Mouse (Mus musculus) kidney, adult 2 months (tissue): Measurements from ENCODE around the gene Sf3b5. TPM values are rescaled to one million over a fixed set of nuclear protein-coding genes. Genes with fewer than 3 reads are reported as not detected.
"Not testable (repeated sequence)": the region's sequence is repeated elsewhere in the genome, so short reads cannot be mapped to it uniquely, and the experiment has no call there.

Experiments used
- DNase-seq: peaks from one replicate; pipeline ENCODE4 v3.0.0; 2021
- H3K27ac ChIP-seq: fragments of 200-500 bp; 2 replicates; pipeline ENCODE4 v1.5.1; 2012; ENCODE audit warnings: low read depth, low read length, control low read depth, inconsistent platforms; ENCODE audit not compliant: insufficient read depth
- H3K27me3 ChIP-seq: fragments of 200-500 bp; replicated peaks from 2 replicates; pipeline ENCODE4 v1.6.1; 2012; ENCODE audit warnings: mild to moderate bottlenecking, moderate library complexity, low read length, inconsistent platforms; ENCODE audit not compliant: control insufficient read depth, insufficient read depth
- H3K36me3 ChIP-seq: fragments of 200-500 bp; 2 replicates; pipeline ENCODE4 v1.6.1; 2012; ENCODE audit warnings: mild to moderate bottlenecking, moderate library complexity, low read length, inconsistent platforms; ENCODE audit not compliant: control insufficient read depth, insufficient read depth
- H3K4me1 ChIP-seq: fragments of 200-500 bp; 2 replicates; pipeline ENCODE4 v1.6.1; 2011; ENCODE audit warnings: low read length; ENCODE audit not compliant: control insufficient read depth, insufficient read depth
- H3K4me3 ChIP-seq: fragments of 200-500 bp; 2 replicates; pipeline ENCODE4 v1.5.1; 2011; ENCODE audit warnings: mild to moderate bottlenecking, low read depth, low read length, control low read depth; ENCODE audit not compliant: insufficient read depth
- CTCF ChIP-seq: fragments of 200-500 bp; conservative IDR thresholded peaks from 2 replicates; pipeline ENCODE4 v1.5.1; 2011; ENCODE audit warnings: low read depth, mild to moderate bottlenecking, control low read depth, low read length, moderate library complexity, mixed read lengths; ENCODE audit not compliant: insufficient read depth, insufficient read length
- POLR2A ChIP-seq: fragments of 200-500 bp; IDR thresholded peaks from one replicate; pipeline ENCODE4 v1.6.1; 2011; ENCODE audit warnings: low read depth, low read length, control low read depth
- WGBS: fragments of 180-500 bp; shearing (Covaris S2); methylation state at CpG from one replicate; pipeline ENCODE4 v1.1.7; 2018; 5-methylcytosine and 5-hydroxymethylcytosine counted together
- polyA plus RNA-seq: library from polyadenylated mRNA; depleted of rRNA; stranded (reverse); fragments of >200 nt; gene quantifications from 2 replicates; pipeline ENCODE4 v1.2.3, GENCODE M21; 2012

The Sf3b5 gene
- polyA plus RNA-seq, 1 experiment: 26.0 TPM

- peak overlapping the region; percentile 93 for H3K4me3 ChIP-seq
- no peaks in the 10 kb centered on the region for H3K4me1 ChIP-seq
- peak; percentile 98 for DNase-seq
- no peak for TF ChIP-seq CTCF
- no peak for TF ChIP-seq POLR2A
- H3K27me3 ChIP-seq: no peaks in the 10 kb centered on the region
- 3% methylated on average over 52 of the region's 52 CpGs for WGBS
- peak overlapping the region; percentile 49; the same call in 1 of the 2 replicates for H3K27ac ChIP-seq
- no peaks in the 10 kb centered on the region for H3K36me3 ChIP-seq
Observed at GRCm38 (mm10) chr10:13007876-13008736, 3.0 kb downstream of the Sf3b5 start.

DNA sequence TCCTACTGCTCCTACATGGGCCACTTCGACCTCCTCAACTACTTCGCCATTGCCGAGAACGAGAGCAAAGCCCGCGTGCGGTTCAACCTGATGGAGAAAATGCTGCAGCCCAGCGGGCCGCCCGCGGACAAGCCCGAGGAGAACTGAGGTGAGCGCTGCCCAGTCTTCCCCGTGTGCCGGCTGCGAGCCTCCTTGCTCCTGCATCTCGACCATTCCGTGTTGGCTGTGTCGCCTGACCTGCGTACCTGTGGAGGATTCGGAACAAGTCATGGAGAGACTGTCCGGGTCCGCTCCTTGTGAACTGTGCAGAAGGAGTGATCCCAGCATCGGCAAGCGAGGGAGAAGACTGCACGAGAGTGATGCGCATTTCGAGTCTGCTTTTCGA lies 3.6 kb downstream of the Sf3b5 start:
- Histone ChIP-seq H3K27ac (no peak overlapping the region), H3K4me3 (peak overlapping the region; percentile 93), H3K36me3 (no peaks in the 10 kb centered on the region), H3K4me1 (no peaks in the 10 kb centered on the region), H3K27me3 (no peaks in the 10 kb centered on the region)
- no peak for TF ChIP-seq POLR2A
- no peak for TF ChIP-seq CTCF
- WGBS: 1% methylated on average over 29 of the region's 29 CpGs
- DNase-seq: no peak

DNA sequence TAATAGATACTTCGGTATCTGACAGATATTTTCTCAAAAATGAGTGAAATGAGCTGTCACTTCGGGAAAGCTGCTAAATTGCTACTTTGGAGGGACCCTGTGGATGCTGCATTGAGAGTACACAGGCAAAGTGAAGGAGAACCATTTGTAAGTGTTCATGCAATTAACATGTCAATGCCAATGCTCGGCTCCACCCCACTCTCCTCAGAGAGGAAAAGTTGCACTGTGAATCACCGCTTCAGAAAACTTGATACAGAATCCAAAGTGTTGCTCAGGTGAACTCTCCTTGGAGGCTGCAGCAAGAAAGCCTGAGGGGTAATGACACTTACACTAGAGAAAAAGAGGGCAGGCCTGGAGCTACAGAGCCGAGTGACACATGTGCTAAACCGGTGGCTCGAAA lies 8.9 kb downstream of the Sf3b5 start:
- Histone ChIP-seq H3K4me3 (no peak overlapping the region), H3K4me1 (0 out of 2 replicates have a peak, but pooled peaks cover 2% of the 10 kb centered on the region), H3K27ac (no peak overlapping the region), H3K27me3 (no peaks in the 10 kb centered on the region), H3K36me3 (no peaks in the 10 kb centered on the region)
- 66% methylated on average over 7 of the region's 7 CpGs for WGBS
- DNase-seq: no peak
- TF ChIP-seq POLR2A: no peak
- TF ChIP-seq CTCF: no peak

DNA sequence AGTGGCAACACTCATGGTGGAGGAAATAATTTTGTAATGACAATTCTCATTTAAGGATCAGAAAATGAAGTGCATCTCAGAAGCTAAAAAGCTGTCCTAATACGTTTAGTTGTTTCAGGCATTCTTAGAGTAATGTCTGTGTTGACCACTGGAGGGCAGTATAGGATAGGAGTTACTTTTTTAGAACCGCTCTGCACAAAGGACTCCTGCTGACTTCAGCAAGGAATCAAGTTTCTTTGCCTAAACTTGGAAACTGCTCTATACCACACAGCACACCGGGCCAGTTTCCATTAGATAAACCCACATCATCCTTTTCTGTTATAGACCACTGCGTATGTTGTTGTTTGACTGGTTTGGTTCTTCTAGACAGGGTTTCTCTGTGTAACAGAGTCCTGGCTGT lies 11.4 kb downstream of the Sf3b5 start:
- DNase-seq: peak; percentile 83
- TF ChIP-seq POLR2A: no peak
- TF ChIP-seq CTCF: peak; percentile 41
- Histone ChIP-seq H3K4me3 (no peak overlapping the region), H3K27ac (no peak overlapping the region), H3K27me3 (no peaks in the 10 kb centered on the region), H3K36me3 (no peaks in the 10 kb centered on the region), H3K4me1 (0 out of 2 replicates have a peak, but pooled peaks cover 3% of the 10 kb centered on the region)
- WGBS: 20% methylated on average over 4 of the region's 4 CpGs

- Histone ChIP-seq H3K4me3 (no peak overlapping the region), H3K27ac (no peak overlapping the region), H3K4me1 (0 out of 2 replicates have a peak, but pooled peaks cover 3% of the 10 kb centered on the region), H3K36me3 (no peaks in the 10 kb centered on the region), H3K27me3 (no peaks in the 10 kb centered on the region)
- peak; percentile 8 for DNase-seq
- WGBS: 62% methylated on average over 7 of the region's 7 CpGs
- no peak for TF ChIP-seq POLR2A
- TF ChIP-seq CTCF: peak; percentile 53
Observed at GRCm38 (mm10) chr10:13018510-13018909, 13.4 kb downstream of the Sf3b5 start.

DNA sequence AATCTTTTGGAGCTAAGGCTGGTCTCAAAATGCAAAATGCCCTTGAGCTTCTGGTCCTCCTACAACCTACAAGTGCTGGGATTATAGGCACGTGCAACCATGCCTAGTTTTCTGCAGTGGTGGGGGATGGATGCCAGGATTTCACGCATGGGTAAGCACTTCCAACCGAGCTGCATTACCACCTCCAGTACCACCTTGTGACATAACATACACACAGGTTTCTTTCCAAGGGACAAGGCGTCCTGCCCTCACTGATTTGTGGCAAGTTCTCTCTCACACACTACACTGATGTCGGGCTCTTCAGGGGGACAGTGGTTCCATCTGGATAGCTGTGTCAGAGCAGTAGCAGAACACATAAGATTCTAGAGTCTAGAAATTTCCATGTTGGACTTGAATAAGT lies 13.9 kb downstream of the Sf3b5 start:
- H3K27me3 ChIP-seq: no peaks in the 10 kb centered on the region
- 59% methylated on average over 5 of the region's 5 CpGs for WGBS
- H3K4me1 ChIP-seq: 0 out of 2 replicates have a peak, but pooled peaks cover 3% of the 10 kb centered on the region
- H3K27ac ChIP-seq: no peak overlapping the region
- no peak overlapping the region for H3K4me3 ChIP-seq
- TF ChIP-seq CTCF (no peak), POLR2A (no peak)
- no peak for DNase-seq
- no peaks in the 10 kb centered on the region for H3K36me3 ChIP-seq

GRCm38 (mm10) chr10:13022103-13022502 lies 17.0 kb downstream of the Sf3b5 start:
- Histone ChIP-seq H3K36me3 (no peaks in the 10 kb centered on the region), H3K4me3 (no peak overlapping the region), H3K27me3 (no peaks in the 10 kb centered on the region), H3K4me1 (0 out of 2 replicates have a peak, but pooled peaks cover 3% of the 10 kb centered on the region), H3K27ac (no peak overlapping the region)
- DNase-seq: no peak
- WGBS: 85% methylated on average over 4 of the region's 4 CpGs
- TF ChIP-seq CTCF: no peak
- no peak for TF ChIP-seq POLR2A

- H3K27me3 ChIP-seq, H3K36me3 ChIP-seq, DNase-seq, H3K4me3 ChIP-seq, H3K27ac ChIP-seq, H3K4me1 ChIP-seq: not testable (repeated sequence)
- 76% methylated on average over 3 of the region's 3 CpGs for WGBS
Observed at GRCm38 (mm10) chr10:13023985-13024384, 18.8 kb downstream of the Sf3b5 start.
